Mouse (Mus musculus): ENCODE results near the gene Tars2. TPM values are rescaled to one million over a fixed set of nuclear protein-coding genes. Genes with fewer than 3 reads are reported as not detected.
"Not testable (repeated sequence)": the region's sequence is repeated elsewhere in the genome, so short reads cannot be mapped to it uniquely, and the experiment has no call there.

The Tars2 gene
- total RNA-seq (2014; rRNA removed) = 18.9 and 22.2 TPM in 2 replicates
- polyA plus RNA-seq (2012; rRNA removed) = 24.6 and 26.5 TPM in 2 replicates

GRCm38 (mm10) chr3:95760106-95760505, at the start of gene Tars2:
Gene Tars2 (minus strand): TSS chr3:95760206.
- no peak for TF ChIP-seq POLR2A (IDR thresholded peaks at IDR 0.05; ENCODE audit: extremely low read depth, insufficient read depth, low read length)
- TF ChIP-seq CTCF (IDR thresholded peaks at IDR 0.05; ENCODE audit: low read depth, low read length) = no peak
- WGBS = 89% methylated on average over 6 of the region's 6 CpGs
- H3K9ac ChIP-seq (ENCODE audit: low read depth, low read length) = no peak within 1 kb of the TSS
- H3K4me3 ChIP-seq (ENCODE audit: insufficient read depth, low read depth, low read length) = no peak within 1 kb of the TSS
- H3K4me1 ChIP-seq (ENCODE audit: control insufficient read depth, insufficient read depth, low read length) = no peaks in the 10 kb centered on the region
- no peak within 1 kb of the TSS for H3K27ac ChIP-seq (replicated peaks; ENCODE audit: insufficient read depth, low read depth, low read length)
- peaks cover 5% of the 10 kb centered on the region; the same call in 1 of the 2 replicates for H3K36me3 ChIP-seq (ENCODE audit: control insufficient read depth, insufficient read depth, low read length)
- no peak for DNase-seq (ENCODE audit: extremely low read depth, low read depth, low spot score)
- no peaks in the 10 kb centered on the region; the same call in 1 of the 2 replicates for H3K79me2 ChIP-seq (ENCODE audit: control insufficient read depth, insufficient read depth, low read length)
- no peaks in the 10 kb centered on the region for H3K27me3 ChIP-seq (ENCODE audit: control insufficient read depth, insufficient read depth, low read length)

DNA sequence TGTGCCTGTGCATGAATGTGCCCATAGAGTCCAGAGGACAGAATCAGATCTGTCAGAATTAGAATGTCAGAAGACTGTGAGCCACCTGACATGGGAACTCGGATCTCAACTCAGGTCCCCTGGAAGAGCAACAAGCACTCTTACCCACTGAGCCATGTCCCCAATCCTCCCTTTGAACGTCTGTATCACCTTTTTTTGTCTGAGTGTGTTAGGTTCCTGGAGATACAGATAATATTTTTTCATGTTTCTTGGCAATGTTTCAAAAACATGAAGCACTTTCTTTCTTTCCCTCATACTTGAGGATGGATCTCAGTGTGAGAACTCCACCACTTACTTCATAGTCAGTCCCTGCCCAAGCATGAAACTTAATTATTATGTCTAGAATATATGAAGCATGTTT, 48.4 kb upstream of the Tars2 start:
- TF ChIP-seq POLR2A (IDR thresholded peaks at IDR 0.05; ENCODE audit: extremely low read depth, insufficient read depth, low read length) (no peak), CTCF (IDR thresholded peaks at IDR 0.05; ENCODE audit: low read depth, low read length) (no peak)
- WGBS = 54% methylated on average over 2 of the region's 2 CpGs
- Histone ChIP-seq H3K9ac (ENCODE audit: low read depth, low read length) (no peak overlapping the region), H3K36me3 (ENCODE audit: control insufficient read depth, insufficient read depth, low read length) (no peaks in the 10 kb centered on the region; the same call in 1 of the 2 replicates), H3K4me3 (ENCODE audit: insufficient read depth, low read depth, low read length) (no peak overlapping the region), H3K4me1 (ENCODE audit: control insufficient read depth, insufficient read depth, low read length) (no peaks in the 10 kb centered on the region; the same call in 1 of the 2 replicates), H3K27ac (replicated peaks; ENCODE audit: insufficient read depth, low read depth, low read length) (no peak overlapping the region), H3K27me3 (ENCODE audit: control insufficient read depth, insufficient read depth, low read length) (no peaks in the 10 kb centered on the region), H3K79me2 (ENCODE audit: control insufficient read depth, insufficient read depth, low read length) (peaks cover 47% of the 10 kb centered on the region)
- DNase-seq (ENCODE audit: extremely low read depth, low read depth, low spot score) = no peak

GRCm38 (mm10) chr3:95807630-95808029, 47.6 kb upstream of the Tars2 start:
- WGBS = 74% methylated on average over 6 of the region's 6 CpGs
- H3K4me1 ChIP-seq (ENCODE audit: control insufficient read depth, insufficient read depth, low read length) = not testable (repeated sequence)

DNA sequence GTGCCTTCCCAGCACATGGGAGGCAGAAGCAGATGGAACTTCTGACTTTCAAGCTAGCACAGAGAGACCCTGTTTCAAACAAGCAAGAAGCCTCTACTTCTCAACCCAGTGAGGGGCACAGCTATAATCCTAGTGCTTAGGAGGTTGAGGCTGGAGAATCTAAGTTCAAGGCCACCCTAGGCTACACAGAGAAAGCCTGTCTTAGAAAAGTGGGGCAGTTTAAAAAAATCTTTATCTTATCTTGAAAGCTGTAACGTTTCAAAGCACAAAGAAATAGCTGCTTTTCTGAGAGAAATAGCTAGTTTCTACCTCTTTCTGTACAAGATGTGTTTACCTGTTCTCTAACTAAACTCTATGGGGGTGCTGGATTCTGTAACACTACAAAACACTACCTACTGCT, 46.7 kb upstream of the Tars2 start:
- no peak for TF ChIP-seq CTCF (IDR thresholded peaks at IDR 0.05; ENCODE audit: low read depth, low read length)
- no peak for TF ChIP-seq POLR2A (IDR thresholded peaks at IDR 0.05; ENCODE audit: extremely low read depth, insufficient read depth, low read length)
- WGBS = 16% methylated on average over 1 of the region's 1 CpGs
- H3K36me3 ChIP-seq (ENCODE audit: control insufficient read depth, insufficient read depth, low read length) = no peaks in the 10 kb centered on the region; the same call in 1 of the 2 replicates
- H3K79me2 ChIP-seq (ENCODE audit: control insufficient read depth, insufficient read depth, low read length) = peaks cover 47% of the 10 kb centered on the region
- DNase-seq (ENCODE audit: extremely low read depth, low read depth, low spot score) = no peak
- no peak overlapping the region for H3K9ac ChIP-seq (ENCODE audit: low read depth, low read length)
- no peaks in the 10 kb centered on the region for H3K27me3 ChIP-seq (ENCODE audit: control insufficient read depth, insufficient read depth, low read length)
- H3K4me1 ChIP-seq (ENCODE audit: control insufficient read depth, insufficient read depth, low read length) = no peaks in the 10 kb centered on the region; the same call in 1 of the 2 replicates
- no peak overlapping the region for H3K27ac ChIP-seq (replicated peaks; ENCODE audit: insufficient read depth, low read depth, low read length)
- H3K4me3 ChIP-seq (ENCODE audit: insufficient read depth, low read depth, low read length) = no peak overlapping the region

More at GRCm38 (mm10) chr3:95807630-95808029, 47.6 kb upstream of the Tars2 start:
- not testable (repeated sequence) for H3K36me3 ChIP-seq (ENCODE audit: control insufficient read depth, insufficient read depth, low read length); DNase-seq (ENCODE audit: extremely low read depth, low read depth, low spot score); H3K27me3 ChIP-seq (ENCODE audit: control insufficient read depth, insufficient read depth, low read length); H3K27ac ChIP-seq (replicated peaks; ENCODE audit: insufficient read depth, low read depth, low read length); H3K4me3 ChIP-seq (ENCODE audit: insufficient read depth, low read depth, low read length); H3K9ac ChIP-seq (ENCODE audit: low read depth, low read length)
- H3K79me2 ChIP-seq (ENCODE audit: control insufficient read depth, insufficient read depth, low read length) = peaks cover 46% of the 10 kb centered on the region

- Histone ChIP-seq H3K9ac (ENCODE audit: low read depth, low read length) (no peak overlapping the region), H3K4me3 (ENCODE audit: insufficient read depth, low read depth, low read length) (no peak overlapping the region), H3K27ac (replicated peaks; ENCODE audit: insufficient read depth, low read depth, low read length) (no peak overlapping the region), H3K36me3 (ENCODE audit: control insufficient read depth, insufficient read depth, low read length) (no peaks in the 10 kb centered on the region), H3K79me2 (ENCODE audit: control insufficient read depth, insufficient read depth, low read length) (peaks cover 50% of the 10 kb centered on the region), H3K4me1 (ENCODE audit: control insufficient read depth, insufficient read depth, low read length) (0 out of 2 replicates have a peak, but pooled peaks cover 2% of the 10 kb centered on the region), H3K27me3 (ENCODE audit: control insufficient read depth, insufficient read depth, low read length) (no peaks in the 10 kb centered on the region)
- no peak for DNase-seq (ENCODE audit: extremely low read depth, low read depth, low spot score)
- TF ChIP-seq CTCF (IDR thresholded peaks at IDR 0.05; ENCODE audit: low read depth, low read length) = no peak
- WGBS = 98% methylated on average over 4 of the region's 4 CpGs
Measured at GRCm38 (mm10) chr3:95803851-95804250, 43.8 kb upstream of the Tars2 start.

- H3K9ac ChIP-seq (ENCODE audit: low read depth, low read length) = no peak overlapping the region
- H3K27ac ChIP-seq (replicated peaks; ENCODE audit: insufficient read depth, low read depth, low read length) = no peak overlapping the region
- peaks cover 1% of the 10 kb centered on the region; the same call in 1 of the 2 replicates for H3K36me3 ChIP-seq (ENCODE audit: control insufficient read depth, insufficient read depth, low read length)
- H3K27me3 ChIP-seq (ENCODE audit: control insufficient read depth, insufficient read depth, low read length) = no peaks in the 10 kb centered on the region
- peaks cover 51% of the 10 kb centered on the region for H3K79me2 ChIP-seq (ENCODE audit: control insufficient read depth, insufficient read depth, low read length)
- no peak overlapping the region for H3K4me3 ChIP-seq (ENCODE audit: insufficient read depth, low read depth, low read length)
- H3K4me1 ChIP-seq (ENCODE audit: control insufficient read depth, insufficient read depth, low read length) = peaks cover 4% of the 10 kb centered on the region
- TF ChIP-seq CTCF (IDR thresholded peaks at IDR 0.05; ENCODE audit: low read depth, low read length) (no peak), POLR2A (IDR thresholded peaks at IDR 0.05; ENCODE audit: extremely low read depth, insufficient read depth, low read length) (no peak)
- 83% methylated on average over 4 of the region's 4 CpGs for WGBS
- DNase-seq (ENCODE audit: extremely low read depth, low read depth, low spot score) = no peak
Measured at GRCm38 (mm10) chr3:95798756-95799155, 38.8 kb upstream of the Tars2 start.

Data from liver, adult 2 months (tissue).